Mouse (Mus musculus): ENCODE measurements around the gene Samd14. TPM values are rescaled to one million over a fixed set of nuclear protein-coding genes. Genes with fewer than 3 reads are reported as not detected.

Samd14 gene
- polyA plus RNA-seq, 1 experiment from 2014 or later = 22.8 TPM

DNA sequence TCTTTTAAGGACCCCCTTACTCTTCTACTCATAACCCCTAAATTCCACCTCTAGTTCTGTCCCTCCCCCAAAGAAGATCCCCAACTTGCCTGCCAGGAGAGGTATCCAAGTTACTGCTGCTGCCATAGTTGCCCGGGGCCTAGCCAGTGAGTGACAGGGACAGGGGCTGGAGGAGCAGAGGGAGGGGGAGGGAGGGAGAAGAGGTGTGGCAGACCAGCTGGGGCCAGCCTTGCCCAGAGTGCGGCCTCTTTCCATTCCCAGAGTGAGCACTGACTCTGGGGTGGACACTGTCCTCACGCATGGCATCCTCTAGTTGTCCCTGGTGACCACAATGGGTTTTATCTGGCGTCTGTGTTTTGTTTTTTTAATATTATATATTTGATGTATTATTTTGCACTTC, 36.4 kb upstream of the Samd14 start:
- H3K4me3 ChIP-seq (ENCODE audit: low read depth, low read length) = no peak overlapping the region
- no peaks in the 10 kb centered on the region for H3K4me1 ChIP-seq (ENCODE audit: control insufficient read depth, insufficient read depth, low read length)
- no peaks in the 10 kb centered on the region for H3K36me3 ChIP-seq (ENCODE audit: control insufficient read depth, insufficient read depth, low read length)
- no peaks in the 10 kb centered on the region for H3K27me3 ChIP-seq (ENCODE audit: control insufficient read depth, insufficient read depth, low read length)
- H3K9ac ChIP-seq (replicated peaks; ENCODE audit: low read depth, low read length) = no peak overlapping the region
- H3K27ac ChIP-seq (ENCODE audit: low read length) = no peak overlapping the region
- no peaks in the 10 kb centered on the region for H3K9me3 ChIP-seq (ENCODE audit: control insufficient read depth, low read depth, low read length)
- H3K4me2 ChIP-seq (replicated peaks; ENCODE audit: low read depth, low read length) = no peak overlapping the region
- no peak for ATAC-seq (ENCODE audit: insufficient number of reproducible peaks, insufficient read depth, low FRiP score, low read depth)
- 54% methylated on average over 4 of the region's 4 CpGs for WGBS

DNA sequence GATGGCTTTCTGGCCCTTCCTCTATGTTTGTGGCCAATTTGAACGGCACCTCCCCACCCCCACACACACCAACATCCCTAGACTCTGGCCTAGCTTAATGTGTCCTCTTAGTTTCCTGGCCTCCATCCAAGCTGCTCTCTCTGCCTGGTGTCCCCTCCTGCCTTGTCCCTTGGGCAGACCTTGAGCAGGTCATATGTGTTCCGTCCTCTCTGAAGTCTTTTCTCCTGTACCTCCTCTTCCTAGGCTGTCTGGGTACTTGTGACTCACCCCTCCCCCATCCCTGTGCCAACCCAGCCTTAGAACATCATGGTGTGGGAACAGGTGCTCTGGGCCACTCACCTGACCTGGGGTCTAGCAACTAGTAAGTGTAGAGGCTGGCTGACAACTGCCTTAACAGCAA, 34.7 kb upstream of the Samd14 start:
- H3K27me3 ChIP-seq (ENCODE audit: control insufficient read depth, insufficient read depth, low read length) = no peaks in the 10 kb centered on the region
- no peak overlapping the region for H3K4me3 ChIP-seq (ENCODE audit: low read depth, low read length)
- H3K9ac ChIP-seq (replicated peaks; ENCODE audit: low read depth, low read length) = no peak overlapping the region
- no peak overlapping the region for H3K27ac ChIP-seq (ENCODE audit: low read length)
- no peaks in the 10 kb centered on the region for H3K4me1 ChIP-seq (ENCODE audit: control insufficient read depth, insufficient read depth, low read length)
- ATAC-seq (ENCODE audit: insufficient number of reproducible peaks, insufficient read depth, low FRiP score, low read depth) = no peak
- H3K9me3 ChIP-seq (ENCODE audit: control insufficient read depth, low read depth, low read length) = no peaks in the 10 kb centered on the region
- 53% methylated on average over 2 of the region's 2 CpGs for WGBS
- no peaks in the 10 kb centered on the region for H3K36me3 ChIP-seq (ENCODE audit: control insufficient read depth, insufficient read depth, low read length)
- H3K4me2 ChIP-seq (replicated peaks; ENCODE audit: low read depth, low read length) = no peak overlapping the region

DNA sequence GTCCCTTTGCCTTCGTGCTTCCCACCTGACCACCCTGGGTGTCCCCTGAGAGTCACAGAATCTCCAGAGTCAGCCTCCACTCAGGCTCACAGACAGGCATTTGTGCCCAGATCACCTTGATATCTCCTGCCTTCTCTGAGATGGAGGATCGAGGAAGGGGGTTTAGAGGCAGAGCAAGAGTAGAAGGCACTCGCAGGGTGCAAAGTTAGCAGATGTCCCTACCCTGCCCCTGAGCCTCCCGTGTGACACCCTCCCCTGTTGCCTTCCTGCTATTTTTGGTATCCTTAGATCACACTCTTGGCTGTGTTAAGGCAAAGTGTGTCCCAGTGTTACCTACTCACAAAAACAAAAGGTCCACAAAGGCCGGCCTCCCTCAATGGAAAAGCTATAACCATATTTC, 33.5 kb upstream of the Samd14 start, which contains the start of gene Sgca:
Sgca (minus strand) TSS at position 129 of the 400 bp plus-strand sequence.
- no peaks in the 10 kb centered on the region for H3K36me3 ChIP-seq (ENCODE audit: control insufficient read depth, insufficient read depth, low read length)
- WGBS = 65% methylated on average over 5 of the region's 5 CpGs
- H3K9me3 ChIP-seq (ENCODE audit: control insufficient read depth, low read depth, low read length) = no peaks in the 10 kb centered on the region
- no peaks in the 10 kb centered on the region for H3K27me3 ChIP-seq (ENCODE audit: control insufficient read depth, insufficient read depth, low read length)
- no peak within 1 kb of the TSS for H3K27ac ChIP-seq (ENCODE audit: low read length)
- H3K4me2 ChIP-seq (replicated peaks; ENCODE audit: low read depth, low read length) = no peak within 1 kb of the TSS
- H3K4me1 ChIP-seq (ENCODE audit: control insufficient read depth, insufficient read depth, low read length) = no peaks in the 10 kb centered on the region
- H3K4me3 ChIP-seq (ENCODE audit: low read depth, low read length) = no peak within 1 kb of the TSS
- ATAC-seq (ENCODE audit: insufficient number of reproducible peaks, insufficient read depth, low FRiP score, low read depth) = no peak
- H3K9ac ChIP-seq (replicated peaks; ENCODE audit: low read depth, low read length) = no peak within 1 kb of the TSS

DNA sequence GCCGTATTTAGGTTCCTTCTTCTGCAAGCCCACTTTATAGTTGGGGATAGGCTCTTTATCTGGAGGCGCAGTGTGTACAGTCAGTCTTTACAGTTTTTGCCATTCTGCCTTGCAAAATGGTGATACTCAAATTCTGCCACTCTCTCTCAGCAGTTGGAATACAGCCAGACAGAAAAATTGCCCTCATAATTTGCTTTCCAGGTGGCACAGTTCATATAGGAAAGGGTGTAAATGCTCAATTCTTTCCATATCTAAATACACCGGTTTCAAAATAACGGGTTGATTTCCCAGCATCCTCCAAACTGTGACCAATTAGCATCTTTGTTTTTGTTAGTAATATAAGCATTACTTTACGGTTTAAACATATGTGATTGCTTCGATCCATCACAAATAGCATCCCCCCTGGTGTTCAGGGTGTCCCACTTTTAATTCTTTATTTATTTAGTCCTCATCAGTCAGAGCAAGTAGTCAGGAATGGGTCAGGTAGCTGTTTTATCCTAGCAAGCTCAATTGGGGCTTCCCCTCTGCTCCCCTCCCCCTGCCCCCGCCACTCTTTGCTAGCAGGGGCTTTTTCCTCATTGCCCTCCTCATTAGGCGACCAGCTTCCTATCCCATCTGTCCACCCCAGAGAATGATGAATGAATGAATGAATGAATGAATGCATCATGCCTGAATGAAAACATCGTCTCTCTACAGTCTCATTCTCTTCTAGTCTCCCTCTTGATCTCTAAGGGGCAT, 31.3 kb upstream of the Samd14 start:
- no peaks in the 10 kb centered on the region for H3K36me3 ChIP-seq (ENCODE audit: control insufficient read depth, insufficient read depth, low read length)
- H3K4me3 ChIP-seq (ENCODE audit: low read depth, low read length) = no peak overlapping the region
- peak; percentile 23; the same call in 1 of the 2 replicates for ATAC-seq (ENCODE audit: insufficient number of reproducible peaks, insufficient read depth, low FRiP score, low read depth)
- no peaks in the 10 kb centered on the region for H3K27me3 ChIP-seq (ENCODE audit: control insufficient read depth, insufficient read depth, low read length)
- 42% methylated on average over 9 of the region's 9 CpGs for WGBS
- no peaks in the 10 kb centered on the region for H3K4me1 ChIP-seq (ENCODE audit: control insufficient read depth, insufficient read depth, low read length)
- no peak overlapping the region for H3K27ac ChIP-seq (ENCODE audit: low read length)
- H3K9ac ChIP-seq (replicated peaks; ENCODE audit: low read depth, low read length) = no peak overlapping the region
- H3K9me3 ChIP-seq (ENCODE audit: control insufficient read depth, low read depth, low read length) = no peaks in the 10 kb centered on the region
- peak overlapping the region; percentile 32 for H3K4me2 ChIP-seq (replicated peaks; ENCODE audit: low read depth, low read length)

DNA sequence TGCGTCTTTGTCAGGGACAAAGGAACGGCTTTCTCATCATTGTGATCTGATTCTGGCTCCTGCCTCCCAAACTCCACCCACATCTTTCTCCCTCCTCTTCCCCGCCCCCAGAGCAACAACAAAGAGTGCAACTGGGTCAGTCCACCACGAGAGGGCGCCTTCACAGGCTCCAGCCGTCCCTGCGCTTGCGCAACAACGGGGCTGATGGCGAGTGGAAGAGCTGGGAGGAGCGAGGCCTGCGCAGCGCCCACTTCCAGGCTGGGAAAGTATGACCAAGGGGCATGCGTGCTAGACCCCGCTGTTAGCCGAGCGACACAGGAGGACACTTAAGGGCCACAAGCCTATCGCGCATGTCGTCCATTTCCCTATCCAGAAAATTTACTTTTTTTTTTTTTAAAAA, 30.7 kb upstream of the Samd14 start:
- H3K9ac ChIP-seq (replicated peaks; ENCODE audit: low read depth, low read length) = no peak overlapping the region
- H3K27ac ChIP-seq (ENCODE audit: low read length) = no peak overlapping the region
- under 1% methylated on average over 20 of the region's 20 CpGs for WGBS

DNA sequence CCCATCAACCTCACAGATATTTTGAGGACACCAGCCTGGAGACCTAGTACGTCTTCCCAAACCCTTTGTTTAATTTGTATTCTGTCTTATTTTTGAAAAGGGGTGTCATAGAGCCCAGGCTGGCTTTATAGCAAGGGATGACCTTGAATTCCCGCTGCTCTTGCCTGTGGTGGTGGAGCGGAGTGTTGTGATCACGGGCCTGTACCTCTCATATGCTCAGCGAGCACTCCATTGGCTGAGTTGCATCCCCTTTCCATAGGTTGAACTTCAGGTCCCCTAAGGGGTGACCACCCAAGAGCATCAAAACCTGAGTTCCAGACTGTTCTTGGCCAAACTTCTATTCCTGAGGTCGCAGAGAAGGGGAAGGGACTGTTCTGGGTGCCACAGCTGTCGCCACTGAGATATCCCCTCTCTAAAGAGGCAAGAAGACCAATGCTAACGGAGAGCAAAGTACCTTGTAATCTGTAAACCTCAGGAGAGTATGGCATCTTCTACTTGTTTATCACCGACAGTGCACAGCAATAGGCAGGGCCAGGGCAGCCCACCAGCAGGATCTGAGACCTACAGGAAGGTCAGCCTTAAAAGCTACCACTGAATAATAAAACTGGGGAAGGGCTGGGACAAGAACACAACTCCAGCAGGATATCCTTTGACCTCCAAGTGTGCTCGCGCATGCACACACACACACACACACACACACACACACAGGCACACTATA, 30.1 kb upstream of the Samd14 start:
- no peak for ATAC-seq (ENCODE audit: insufficient number of reproducible peaks, insufficient read depth, low FRiP score, low read depth)
- Histone ChIP-seq H3K9me3 (ENCODE audit: control insufficient read depth, low read depth, low read length) (no peaks in the 10 kb centered on the region), H3K4me2 (replicated peaks; ENCODE audit: low read depth, low read length) (peak overlapping the region; percentile 32), H3K4me3 (ENCODE audit: low read depth, low read length) (peak overlapping the region; percentile 10; the same call in 1 of the 2 replicates), H3K27me3 (ENCODE audit: control insufficient read depth, insufficient read depth, low read length) (no peaks in the 10 kb centered on the region), H3K9ac (replicated peaks; ENCODE audit: low read depth, low read length) (no peak overlapping the region), H3K4me1 (ENCODE audit: control insufficient read depth, insufficient read depth, low read length) (no peaks in the 10 kb centered on the region), H3K27ac (ENCODE audit: low read length) (no peak overlapping the region), H3K36me3 (ENCODE audit: control insufficient read depth, insufficient read depth, low read length) (no peaks in the 10 kb centered on the region)
- WGBS = 74% methylated on average over 11 of the region's 11 CpGs

More for the DNA sequence above, 30.7 kb upstream of the Samd14 start:
- H3K9me3 ChIP-seq (ENCODE audit: control insufficient read depth, low read depth, low read length) = no peaks in the 10 kb centered on the region
- ATAC-seq (ENCODE audit: insufficient number of reproducible peaks, insufficient read depth, low FRiP score, low read depth) = peak; percentile 93; the same call in 1 of the 2 replicates
- peak overlapping the region; percentile 10; the same call in 1 of the 2 replicates for H3K4me3 ChIP-seq (ENCODE audit: low read depth, low read length)
- no peaks in the 10 kb centered on the region for H3K36me3 ChIP-seq (ENCODE audit: control insufficient read depth, insufficient read depth, low read length)
- peak overlapping the region; percentile 32 for H3K4me2 ChIP-seq (replicated peaks; ENCODE audit: low read depth, low read length)
- no peaks in the 10 kb centered on the region for H3K4me1 ChIP-seq (ENCODE audit: control insufficient read depth, insufficient read depth, low read length)
- no peaks in the 10 kb centered on the region for H3K27me3 ChIP-seq (ENCODE audit: control insufficient read depth, insufficient read depth, low read length)

DNA sequence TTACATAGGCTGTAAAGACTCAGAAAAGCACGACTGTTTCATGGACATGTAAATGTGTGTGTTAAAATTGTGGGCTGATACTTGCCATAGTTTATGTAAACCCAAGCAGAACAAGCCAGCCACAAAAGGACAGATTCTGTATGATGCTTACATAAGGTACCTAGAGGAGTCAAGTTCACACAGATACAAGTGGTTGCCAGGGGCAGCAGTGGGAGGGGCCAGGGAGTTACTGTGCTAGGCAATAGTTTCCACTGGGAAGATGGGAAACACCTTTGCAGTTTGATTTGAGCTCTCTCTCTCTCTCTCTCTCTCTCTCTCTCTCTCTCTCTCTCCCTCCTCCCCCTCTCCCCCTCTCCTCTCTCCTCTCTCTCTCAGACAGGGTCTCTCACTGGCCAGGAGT, 24.5 kb upstream of the Samd14 start:
- H3K4me3 ChIP-seq (ENCODE audit: low read depth, low read length) = no peak overlapping the region
- no peak overlapping the region for H3K4me2 ChIP-seq (replicated peaks; ENCODE audit: low read depth, low read length)
- H3K27ac ChIP-seq (ENCODE audit: low read length) = peak overlapping the region; percentile 61; the same call in 1 of the 2 replicates
- H3K9ac ChIP-seq (replicated peaks; ENCODE audit: low read depth, low read length) = no peak overlapping the region
- ATAC-seq (ENCODE audit: insufficient number of reproducible peaks, insufficient read depth, low FRiP score, low read depth) = no peak
- no peaks in the 10 kb centered on the region for H3K36me3 ChIP-seq (ENCODE audit: control insufficient read depth, insufficient read depth, low read length)
- 17% methylated on average over 1 of the region's 1 CpGs for WGBS
- peaks cover 22% of the 10 kb centered on the region for H3K4me1 ChIP-seq (ENCODE audit: control insufficient read depth, insufficient read depth, low read length)
- no peaks in the 10 kb centered on the region for H3K27me3 ChIP-seq (ENCODE audit: control insufficient read depth, insufficient read depth, low read length)
- no peaks in the 10 kb centered on the region for H3K9me3 ChIP-seq (ENCODE audit: control insufficient read depth, low read depth, low read length)

DNA sequence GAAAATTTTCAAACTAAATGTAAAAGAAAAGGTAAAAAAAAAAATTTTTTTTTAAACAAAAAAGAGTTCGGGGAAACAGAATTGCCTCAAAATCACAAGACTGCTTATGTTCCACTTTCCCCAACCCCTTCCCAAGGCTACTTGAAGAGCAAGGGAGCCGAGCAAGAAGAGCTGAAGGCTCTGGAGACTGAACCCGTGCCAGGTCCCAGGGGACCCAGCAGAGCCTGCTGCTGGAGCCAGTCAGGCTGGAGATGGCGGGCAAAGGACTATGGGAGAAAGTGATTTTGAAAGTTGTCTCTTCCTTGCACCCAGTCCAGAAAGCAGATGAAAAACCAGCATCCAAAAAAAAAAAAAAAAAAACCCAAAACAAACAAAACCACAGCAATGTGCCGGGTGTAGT, 23.9 kb upstream of the Samd14 start:
- H3K27ac ChIP-seq (ENCODE audit: low read length) = 0 out of 2 replicates have a peak overlapping the region, but pooled peaks have one; percentile 61
- H3K27me3 ChIP-seq (ENCODE audit: control insufficient read depth, insufficient read depth, low read length) = no peaks in the 10 kb centered on the region
- H3K4me3 ChIP-seq (ENCODE audit: low read depth, low read length) = no peak overlapping the region
- H3K9ac ChIP-seq (replicated peaks; ENCODE audit: low read depth, low read length) = no peak overlapping the region
- peaks cover 25% of the 10 kb centered on the region for H3K4me1 ChIP-seq (ENCODE audit: control insufficient read depth, insufficient read depth, low read length)
- no peaks in the 10 kb centered on the region for H3K36me3 ChIP-seq (ENCODE audit: control insufficient read depth, insufficient read depth, low read length)
- H3K9me3 ChIP-seq (ENCODE audit: control insufficient read depth, low read depth, low read length) = no peaks in the 10 kb centered on the region
- WGBS = 78% methylated on average over 5 of the region's 5 CpGs
- ATAC-seq (ENCODE audit: insufficient number of reproducible peaks, insufficient read depth, low FRiP score, low read depth) = no peak
- H3K4me2 ChIP-seq (replicated peaks; ENCODE audit: low read depth, low read length) = no peak overlapping the region
